Mouse (Mus musculus): ENCODE results near the gene Crhr2. TPM values are rescaled to one million over a fixed set of nuclear protein-coding genes. Genes with fewer than 3 reads are reported as not detected.

Gene Crhr2
- 0.49 and 0.50 TPM in 2 replicates for polyA plus RNA-seq (2012; rRNA removed)
- 0.14 and 0.35 TPM in 2 replicates for polyA plus RNA-seq (2014; fragmentation: Nextera tagmentation; extraction: Ambion mirVana)

GRCm38 (mm10) chr6:55132794-55133193 is at the start of gene Crhr2:
Gene Crhr2 (minus strand): TSS chr6:55133016.
- Histone ChIP-seq H3K9ac (ENCODE audit: low read depth, low read length, severe bottlenecking) (no peak within 1 kb of the TSS), H3K9me3 (ENCODE audit: control insufficient read depth, low read length) (no peaks in the 10 kb centered on the region), H3K27me3 (ENCODE audit: control insufficient read depth, insufficient read depth, low read length) (no peaks in the 10 kb centered on the region), H3K4me2 (replicated peaks; ENCODE audit: low read depth, low read length, severe bottlenecking) (no peak within 1 kb of the TSS), H3K4me1 (ENCODE audit: control insufficient read depth, insufficient read depth, low read length) (peaks cover 3% of the 10 kb centered on the region; the same call in 1 of the 2 replicates), H3K27ac (replicated peaks; ENCODE audit: low read depth, low read length) (no peak within 1 kb of the TSS), H3K4me3 (replicated peaks; ENCODE audit: low read length) (no peak within 1 kb of the TSS), H3K36me3 (ENCODE audit: control insufficient read depth, insufficient read depth, low read length) (no peaks in the 10 kb centered on the region)
- DNase-seq (ENCODE audit: low spot score) (no peak), ATAC-seq (ENCODE audit: low FRiP score, low read depth) (no peak)
- WGBS, result 61% methylated on average over 10 of the region's 10 CpGs
- TF ChIP-seq POLR2A (IDR thresholded peaks at IDR 0.05; ENCODE audit: borderline replicate concordance, extremely low read depth, insufficient read depth, insufficient read length), result no peak

- Histone ChIP-seq H3K4me1 (ENCODE audit: control insufficient read depth, insufficient read depth, low read length) (0 out of 2 replicates have a peak, but pooled peaks cover 3% of the 10 kb centered on the region), H3K9ac (ENCODE audit: low read depth, low read length, severe bottlenecking) (no peak overlapping the region), H3K27ac (replicated peaks; ENCODE audit: low read depth, low read length) (no peak overlapping the region), H3K27me3 (ENCODE audit: control insufficient read depth, insufficient read depth, low read length) (no peaks in the 10 kb centered on the region), H3K36me3 (ENCODE audit: control insufficient read depth, insufficient read depth, low read length) (no peaks in the 10 kb centered on the region), H3K4me2 (replicated peaks; ENCODE audit: low read depth, low read length, severe bottlenecking) (no peak overlapping the region), H3K9me3 (ENCODE audit: control insufficient read depth, low read length) (no peaks in the 10 kb centered on the region), H3K4me3 (replicated peaks; ENCODE audit: low read length) (no peak overlapping the region)
- DNase-seq (ENCODE audit: low spot score) (no peak), ATAC-seq (ENCODE audit: low FRiP score, low read depth) (no peak)
- no peak for TF ChIP-seq POLR2A (IDR thresholded peaks at IDR 0.05; ENCODE audit: borderline replicate concordance, extremely low read depth, insufficient read depth, insufficient read length)
- WGBS, result 78% methylated on average over 7 of the region's 7 CpGs
Observed at GRCm38 (mm10) chr6:55179560-55179959, 46.7 kb upstream of the Crhr2 start.

GRCm38 (mm10) chr6:55177060-55177732 is 44.4 kb upstream of the Crhr2 start:
- WGBS, result 48% methylated on average over 12 of the region's 12 CpGs
- H3K4me2 ChIP-seq (replicated peaks; ENCODE audit: low read depth, low read length, severe bottlenecking), result no peak overlapping the region
- H3K4me3 ChIP-seq (replicated peaks; ENCODE audit: low read length), result no peak overlapping the region
- no peaks in the 10 kb centered on the region for H3K27me3 ChIP-seq (ENCODE audit: control insufficient read depth, insufficient read depth, low read length)
- 0 out of 2 replicates have a peak, but pooled peaks cover 3% of the 10 kb centered on the region for H3K4me1 ChIP-seq (ENCODE audit: control insufficient read depth, insufficient read depth, low read length)
- no peak for TF ChIP-seq POLR2A (IDR thresholded peaks at IDR 0.05; ENCODE audit: borderline replicate concordance, extremely low read depth, insufficient read depth, insufficient read length)
- DNase-seq (ENCODE audit: low spot score) (no peak), ATAC-seq (ENCODE audit: low FRiP score, low read depth) (no peak)
- H3K36me3 ChIP-seq (ENCODE audit: control insufficient read depth, insufficient read depth, low read length), result no peaks in the 10 kb centered on the region
- H3K9me3 ChIP-seq (ENCODE audit: control insufficient read depth, low read length), result no peaks in the 10 kb centered on the region
- H3K9ac ChIP-seq (ENCODE audit: low read depth, low read length, severe bottlenecking), result no peak overlapping the region
- no peak overlapping the region for H3K27ac ChIP-seq (replicated peaks; ENCODE audit: low read depth, low read length)

GRCm38 (mm10) chr6:55175892-55176291 is 43.1 kb upstream of the Crhr2 start:
- Histone ChIP-seq H3K4me1 (ENCODE audit: control insufficient read depth, insufficient read depth, low read length) (0 out of 2 replicates have a peak, but pooled peaks cover 3% of the 10 kb centered on the region), H3K27ac (replicated peaks; ENCODE audit: low read depth, low read length) (no peak overlapping the region), H3K4me2 (replicated peaks; ENCODE audit: low read depth, low read length, severe bottlenecking) (no peak overlapping the region), H3K4me3 (replicated peaks; ENCODE audit: low read length) (no peak overlapping the region), H3K9me3 (ENCODE audit: control insufficient read depth, low read length) (no peaks in the 10 kb centered on the region), H3K36me3 (ENCODE audit: control insufficient read depth, insufficient read depth, low read length) (no peaks in the 10 kb centered on the region), H3K27me3 (ENCODE audit: control insufficient read depth, insufficient read depth, low read length) (no peaks in the 10 kb centered on the region), H3K9ac (ENCODE audit: low read depth, low read length, severe bottlenecking) (no peak overlapping the region)
- DNase-seq (ENCODE audit: low spot score) (no peak), ATAC-seq (ENCODE audit: low FRiP score, low read depth) (no peak)
- 50% methylated on average over 5 of the region's 5 CpGs for WGBS
- no peak for TF ChIP-seq POLR2A (IDR thresholded peaks at IDR 0.05; ENCODE audit: borderline replicate concordance, extremely low read depth, insufficient read depth, insufficient read length)

- ATAC-seq (ENCODE audit: low FRiP score, low read depth) (no peak), DNase-seq (ENCODE audit: low spot score) (no peak)
- WGBS, result 42% methylated on average over 2 of the region's 2 CpGs
- Histone ChIP-seq H3K27ac (replicated peaks; ENCODE audit: low read depth, low read length) (no peak overlapping the region), H3K36me3 (ENCODE audit: control insufficient read depth, insufficient read depth, low read length) (no peaks in the 10 kb centered on the region), H3K9me3 (ENCODE audit: control insufficient read depth, low read length) (no peaks in the 10 kb centered on the region), H3K4me2 (replicated peaks; ENCODE audit: low read depth, low read length, severe bottlenecking) (no peak overlapping the region), H3K4me1 (ENCODE audit: control insufficient read depth, insufficient read depth, low read length) (0 out of 2 replicates have a peak, but pooled peaks cover 3% of the 10 kb centered on the region), H3K4me3 (replicated peaks; ENCODE audit: low read length) (no peak overlapping the region), H3K9ac (ENCODE audit: low read depth, low read length, severe bottlenecking) (no peak overlapping the region), H3K27me3 (ENCODE audit: control insufficient read depth, insufficient read depth, low read length) (no peaks in the 10 kb centered on the region)
- TF ChIP-seq POLR2A (IDR thresholded peaks at IDR 0.05; ENCODE audit: borderline replicate concordance, extremely low read depth, insufficient read depth, insufficient read length), result no peak
Observed at GRCm38 (mm10) chr6:55175456-55175855, 42.6 kb upstream of the Crhr2 start.

All from limb, embryonic 14.5 days (tissue).